Mouse (Mus musculus) thymus, adult 2 months (tissue): ENCODE data around the gene Cep295nl. TPM values are rescaled to one million over a fixed set of nuclear protein-coding genes. Genes with fewer than 3 reads are reported as not detected.
A peak's percentile ranks its signal among the peaks of the same experiment; 100 is the strongest.
"Not testable (repeated sequence)": the region's sequence is repeated elsewhere in the genome, so short reads cannot be mapped to it uniquely, and the experiment has no call there.

ENCODE experiments used
- DNase-seq: peaks from one replicate; pipeline ENCODE4 v3.0.0; 2021
- H3K27ac ChIP-seq: fragments of 200-500 bp; 2 replicates; pipeline ENCODE4 v1.5.1; 2012; ENCODE audit warnings: low read length, control low read depth; ENCODE audit not compliant: control insufficient read depth, insufficient read depth
- H3K27me3 ChIP-seq: fragments of 200-500 bp; 2 replicates; pipeline ENCODE4 v1.6.1; 2012; ENCODE audit warnings: mild to moderate bottlenecking, low read length, moderate library complexity, mixed read lengths; ENCODE audit not compliant: control insufficient read depth, insufficient read depth
- H3K36me3 ChIP-seq: fragments of 200-500 bp; 2 replicates; pipeline ENCODE4 v1.6.1; 2012; ENCODE audit warnings: mild to moderate bottlenecking, low read length, moderate library complexity; ENCODE audit not compliant: control insufficient read depth, insufficient read depth
- H3K4me1 ChIP-seq: fragments of 200-500 bp; replicated peaks from 2 replicates; pipeline ENCODE4 v1.6.1; 2012; ENCODE audit warnings: low read length; ENCODE audit not compliant: control insufficient read depth, insufficient read depth
- H3K4me3 ChIP-seq: fragments of 200-500 bp; 2 replicates; pipeline ENCODE4 v1.5.1; 2012; ENCODE audit warnings: mild to moderate bottlenecking, low read length, control low read depth, moderate library complexity; ENCODE audit not compliant: control insufficient read depth, insufficient read depth
- CTCF ChIP-seq: fragments of 200-500 bp; IDR thresholded peaks from 2 replicates; pipeline ENCODE4 v1.5.1; 2012; ENCODE audit warnings: mild to moderate bottlenecking, control low read depth, low read length, moderate library complexity, borderline replicate concordance; ENCODE audit not compliant: control insufficient read depth, poor library complexity, insufficient read depth; ENCODE audit errors: extremely low read depth
- POLR2A ChIP-seq: fragments of 200-500 bp; IDR thresholded peaks from 2 replicates; pipeline ENCODE4 v1.6.1; 2012; ENCODE audit warnings: mild to moderate bottlenecking, low read length, control low read depth, moderate library complexity; ENCODE audit not compliant: control insufficient read depth, poor library complexity, insufficient read depth; ENCODE audit errors: extremely low read depth
- WGBS: fragments of 180-500 bp; shearing (Covaris S2); methylation state at CpG from one replicate; pipeline ENCODE4 v1.1.7; 2018; 5-methylcytosine and 5-hydroxymethylcytosine counted together
- polyA plus RNA-seq: library from polyadenylated mRNA; depleted of rRNA; stranded (reverse); fragments of >200 nt; gene quantifications from 2 replicates; pipeline ENCODE4 v1.2.3, GENCODE M21; 2012

Gene Cep295nl
- polyA plus RNA-seq, 1 experiment, result 0.26 TPM

GRCm38 (mm10) chr11:118316231-118316806 lies 26.0 kb downstream of the Cep295nl start:
- H3K36me3 ChIP-seq, result no peaks in the 10 kb centered on the region; the same call in 1 of the 2 replicates
- H3K27ac ChIP-seq, result no peak overlapping the region
- TF ChIP-seq POLR2A (no peak), CTCF (no peak)
- H3K4me3 ChIP-seq, result no peak overlapping the region
- DNase-seq, result no peak
- H3K4me1 ChIP-seq, result no peaks in the 10 kb centered on the region
- WGBS, result 93% methylated on average over 8 of the region's 8 CpGs
- H3K27me3 ChIP-seq, result no peaks in the 10 kb centered on the region

- H3K27ac ChIP-seq, result no peak overlapping the region
- 91% methylated on average over 6 of the region's 6 CpGs for WGBS
- TF ChIP-seq CTCF, result no peak
- TF ChIP-seq POLR2A, result no peak
These were observed 30.1 kb downstream of the Cep295nl start for GRCm38 (mm10) chr11:118312132-118312723.

GRCm38 (mm10) chr11:118307962-118308361 lies 34.3 kb downstream of the Cep295nl start:
- DNase-seq, H3K27me3 ChIP-seq, H3K36me3 ChIP-seq, H3K4me3 ChIP-seq, H3K4me1 ChIP-seq, H3K27ac ChIP-seq: not testable (repeated sequence)
- WGBS, result 96% methylated on average over 2 of the region's 2 CpGs

More at GRCm38 (mm10) chr11:118312132-118312723, 30.1 kb downstream of the Cep295nl start:
- Histone ChIP-seq H3K4me1 (no peaks in the 10 kb centered on the region), H3K4me3 (no peak overlapping the region), H3K27me3 (no peaks in the 10 kb centered on the region), H3K36me3 (no peaks in the 10 kb centered on the region; the same call in 1 of the 2 replicates)
- DNase-seq, result no peak

GRCm38 (mm10) chr11:118303959-118304358 lies 38.3 kb downstream of the Cep295nl start:
- not testable (repeated sequence) for DNase-seq, H3K4me3 ChIP-seq, H3K27me3 ChIP-seq, H3K27ac ChIP-seq, H3K36me3 ChIP-seq, H3K4me1 ChIP-seq
- 95% methylated on average over 4 of the region's 4 CpGs for WGBS

GRCm38 (mm10) chr11:118298810-118299209 lies 43.5 kb downstream of the Cep295nl start:
- Histone ChIP-seq H3K4me1 (no peaks in the 10 kb centered on the region), H3K36me3 (peaks cover 7% of the 10 kb centered on the region; the same call in 1 of the 2 replicates), H3K27me3 (no peaks in the 10 kb centered on the region), H3K4me3 (no peak overlapping the region), H3K27ac (no peak overlapping the region)
- no peak for DNase-seq
- 86% methylated on average over 2 of the region's 2 CpGs for WGBS
- no peak for TF ChIP-seq POLR2A
- TF ChIP-seq CTCF, result no peak

- peak; percentile 26 for DNase-seq
- peaks cover 2% of the 10 kb centered on the region; the same call in 1 of the 2 replicates for H3K36me3 ChIP-seq
- no peaks in the 10 kb centered on the region for H3K4me1 ChIP-seq
- TF ChIP-seq CTCF (no peak), POLR2A (no peak)
- no peaks in the 10 kb centered on the region for H3K27me3 ChIP-seq
- 91% methylated on average over 3 of the region's 3 CpGs for WGBS
- H3K4me3 ChIP-seq, result no peak overlapping the region
- no peak overlapping the region for H3K27ac ChIP-seq
These were observed 44.3 kb downstream of the Cep295nl start for GRCm38 (mm10) chr11:118297967-118298366.

- no peak for DNase-seq
- TF ChIP-seq POLR2A (no peak), CTCF (no peak)
- Histone ChIP-seq H3K36me3 (no peaks in the 10 kb centered on the region), H3K27me3 (no peaks in the 10 kb centered on the region), H3K27ac (no peak overlapping the region), H3K4me3 (no peak overlapping the region), H3K4me1 (peaks cover 2% of the 10 kb centered on the region)
- WGBS, result 75% methylated on average over 2 of the region's 2 CpGs
These were observed 47.3 kb downstream of the Cep295nl start for GRCm38 (mm10) chr11:118295026-118295425.
